Mouse (Mus musculus): ENCODE measurements around the gene Shisal1. TPM values are rescaled to one million over a fixed set of nuclear protein-coding genes. Genes with fewer than 3 reads are reported as not detected.

Shisal1 gene
- polyA plus RNA-seq, 1 experiment from 2014 or later, result 18.0 TPM

- H3K27ac ChIP-seq (replicated peaks; ENCODE audit: low read depth, low read length), result no peak overlapping the region
- 95% methylated on average over 4 of the region's 4 CpGs for WGBS
- H3K9me3 ChIP-seq (ENCODE audit: control insufficient read depth, low read length), result no peaks in the 10 kb centered on the region
- no peaks in the 10 kb centered on the region for H3K27me3 ChIP-seq (ENCODE audit: control insufficient read depth, insufficient read depth, low read length)
- no peaks in the 10 kb centered on the region for H3K36me3 ChIP-seq (ENCODE audit: control insufficient read depth, insufficient read depth, low read length)
- DNase-seq (no peak), ATAC-seq (ENCODE audit: low FRiP score, low TSS enrichment) (no peak)
- H3K4me3 ChIP-seq (replicated peaks; ENCODE audit: low read depth, low read length), result no peak overlapping the region
- no peak overlapping the region for H3K4me2 ChIP-seq (ENCODE audit: low read length)
- peaks cover 17% of the 10 kb centered on the region; the same call in 1 of the 2 replicates for H3K4me1 ChIP-seq (ENCODE audit: control insufficient read depth, insufficient read depth, low read length)
- H3K9ac ChIP-seq (replicated peaks; ENCODE audit: low read length), result no peak overlapping the region
These were observed 48.3 kb downstream of the Shisal1 start for GRCm38 (mm10) chr15:84398617-84399016.

DNA sequence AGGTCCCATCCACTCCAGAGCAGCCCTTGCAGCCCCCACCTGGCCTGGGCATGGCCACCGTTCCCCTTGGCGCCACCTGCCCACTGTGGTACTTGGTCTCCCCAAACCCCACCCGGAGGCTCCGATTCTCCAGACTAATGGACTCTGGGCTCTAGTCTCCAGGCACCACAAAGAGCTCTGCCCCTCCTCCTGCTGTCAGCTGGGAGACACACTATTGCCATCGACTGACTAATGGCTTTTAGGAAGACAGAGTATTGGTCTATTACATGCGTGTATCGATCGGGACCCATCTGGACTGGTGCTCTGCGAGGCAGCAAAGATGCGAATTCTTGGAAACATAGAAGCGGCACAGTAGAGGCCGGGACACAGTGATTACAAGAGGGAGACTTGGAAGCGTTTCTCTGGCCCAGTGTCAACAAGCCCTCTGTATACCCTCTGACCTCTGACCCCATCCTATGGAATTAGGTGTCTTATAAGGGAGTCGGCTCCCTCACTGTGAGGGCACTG lies 49.2 kb downstream of the Shisal1 start:
- H3K9me3 ChIP-seq (ENCODE audit: control insufficient read depth, low read length), result no peaks in the 10 kb centered on the region
- H3K27me3 ChIP-seq (ENCODE audit: control insufficient read depth, insufficient read depth, low read length), result no peaks in the 10 kb centered on the region
- H3K36me3 ChIP-seq (ENCODE audit: control insufficient read depth, insufficient read depth, low read length), result no peaks in the 10 kb centered on the region
- DNase-seq (peak; percentile 36), ATAC-seq (ENCODE audit: low FRiP score, low TSS enrichment) (no peak)
- no peak overlapping the region for H3K9ac ChIP-seq (replicated peaks; ENCODE audit: low read length)
- no peak overlapping the region for H3K27ac ChIP-seq (replicated peaks; ENCODE audit: low read depth, low read length)
- H3K4me2 ChIP-seq (ENCODE audit: low read length), result no peak overlapping the region
- H3K4me3 ChIP-seq (replicated peaks; ENCODE audit: low read depth, low read length), result no peak overlapping the region
- peaks cover 23% of the 10 kb centered on the region; the same call in 1 of the 2 replicates for H3K4me1 ChIP-seq (ENCODE audit: control insufficient read depth, insufficient read depth, low read length)
- WGBS, result 73% methylated on average over 14 of the region's 14 CpGs

GRCm38 (mm10) chr15:84395341-84396067 lies 51.4 kb downstream of the Shisal1 start:
- no peak for ATAC-seq (ENCODE audit: low FRiP score, low TSS enrichment)
- Histone ChIP-seq H3K27ac (replicated peaks; ENCODE audit: low read depth, low read length) (peak overlapping the region; percentile 13; the same call in 1 of the 2 replicates), H3K9me3 (ENCODE audit: control insufficient read depth, low read length) (no peaks in the 10 kb centered on the region), H3K4me2 (ENCODE audit: low read length) (no peak overlapping the region), H3K27me3 (ENCODE audit: control insufficient read depth, insufficient read depth, low read length) (no peaks in the 10 kb centered on the region), H3K9ac (replicated peaks; ENCODE audit: low read length) (no peak overlapping the region), H3K36me3 (ENCODE audit: control insufficient read depth, insufficient read depth, low read length) (no peaks in the 10 kb centered on the region), H3K4me3 (replicated peaks; ENCODE audit: low read depth, low read length) (no peak overlapping the region), H3K4me1 (ENCODE audit: control insufficient read depth, insufficient read depth, low read length) (peaks cover 24% of the 10 kb centered on the region; the same call in 1 of the 2 replicates)
- WGBS, result 60% methylated on average over 14 of the region's 14 CpGs
- DNase-seq, result peak; percentile 73

- Histone ChIP-seq H3K9me3 (ENCODE audit: control insufficient read depth, low read length) (peaks cover 2% of the 10 kb centered on the region; the same call in 1 of the 2 replicates), H3K27me3 (ENCODE audit: control insufficient read depth, insufficient read depth, low read length) (no peaks in the 10 kb centered on the region), H3K4me3 (replicated peaks; ENCODE audit: low read depth, low read length) (no peak overlapping the region), H3K27ac (replicated peaks; ENCODE audit: low read depth, low read length) (peak overlapping the region; percentile 67), H3K4me1 (ENCODE audit: control insufficient read depth, insufficient read depth, low read length) (peaks cover 23% of the 10 kb centered on the region; the same call in 1 of the 2 replicates), H3K4me2 (ENCODE audit: low read length) (no peak overlapping the region), H3K36me3 (ENCODE audit: control insufficient read depth, insufficient read depth, low read length) (no peaks in the 10 kb centered on the region), H3K9ac (replicated peaks; ENCODE audit: low read length) (no peak overlapping the region)
- WGBS, result 53% methylated on average over 6 of the region's 6 CpGs
- no peak; the same call in 1 of the 2 replicates for ATAC-seq (ENCODE audit: low FRiP score, low TSS enrichment)
- DNase-seq, result peak; percentile 64
These were observed 53.6 kb downstream of the Shisal1 start for GRCm38 (mm10) chr15:84393341-84393740.

DNA sequence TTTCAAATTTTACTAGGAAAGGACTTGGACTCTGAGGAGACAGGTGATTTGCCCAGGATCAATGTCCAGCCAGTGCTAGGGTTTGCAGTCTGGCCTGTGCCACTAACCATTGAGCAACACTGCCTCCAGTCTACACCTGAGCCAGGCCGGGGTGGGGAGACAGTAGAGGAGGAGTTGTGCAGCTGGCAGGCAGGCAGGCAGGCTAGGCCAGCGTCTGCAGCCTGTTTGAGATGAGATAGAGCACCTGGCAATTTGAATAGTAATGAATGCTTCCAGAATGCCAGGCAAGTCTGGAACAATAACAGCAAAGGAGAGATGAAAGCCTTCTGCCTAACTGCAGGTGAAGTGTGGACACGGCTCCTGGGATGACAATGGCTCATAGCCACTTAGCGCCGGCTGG lies 54.1 kb downstream of the Shisal1 start:
- DNase-seq (peak; percentile 53), ATAC-seq (ENCODE audit: low FRiP score, low TSS enrichment) (no peak; the same call in 1 of the 2 replicates)
- Histone ChIP-seq H3K27ac (replicated peaks; ENCODE audit: low read depth, low read length) (peak overlapping the region; percentile 67), H3K4me1 (ENCODE audit: control insufficient read depth, insufficient read depth, low read length) (peaks cover 23% of the 10 kb centered on the region; the same call in 1 of the 2 replicates), H3K36me3 (ENCODE audit: control insufficient read depth, insufficient read depth, low read length) (no peaks in the 10 kb centered on the region), H3K9me3 (ENCODE audit: control insufficient read depth, low read length) (peaks cover 7% of the 10 kb centered on the region), H3K9ac (replicated peaks; ENCODE audit: low read length) (no peak overlapping the region), H3K4me2 (ENCODE audit: low read length) (no peak overlapping the region), H3K27me3 (ENCODE audit: control insufficient read depth, insufficient read depth, low read length) (no peaks in the 10 kb centered on the region), H3K4me3 (replicated peaks; ENCODE audit: low read depth, low read length) (no peak overlapping the region)
- 45% methylated on average over 5 of the region's 5 CpGs for WGBS

- H3K9me3 ChIP-seq (ENCODE audit: control insufficient read depth, low read length), result peaks cover 14% of the 10 kb centered on the region
- H3K4me3 ChIP-seq (replicated peaks; ENCODE audit: low read depth, low read length), result no peak overlapping the region
- H3K9ac ChIP-seq (replicated peaks; ENCODE audit: low read length), result no peak overlapping the region
- WGBS, result 91% methylated on average over 4 of the region's 4 CpGs
- H3K4me2 ChIP-seq (ENCODE audit: low read length), result no peak overlapping the region
- peaks cover 23% of the 10 kb centered on the region; the same call in 1 of the 2 replicates for H3K4me1 ChIP-seq (ENCODE audit: control insufficient read depth, insufficient read depth, low read length)
- H3K27me3 ChIP-seq (ENCODE audit: control insufficient read depth, insufficient read depth, low read length), result no peaks in the 10 kb centered on the region
- H3K27ac ChIP-seq (replicated peaks; ENCODE audit: low read depth, low read length), result no peak overlapping the region
- DNase-seq (no peak), ATAC-seq (ENCODE audit: low FRiP score, low TSS enrichment) (no peak)
- H3K36me3 ChIP-seq (ENCODE audit: control insufficient read depth, insufficient read depth, low read length), result 0 out of 2 replicates have a peak, but pooled peaks cover 4% of the 10 kb centered on the region
These were observed 54.8 kb downstream of the Shisal1 start for GRCm38 (mm10) chr15:84392131-84392530.

DNA sequence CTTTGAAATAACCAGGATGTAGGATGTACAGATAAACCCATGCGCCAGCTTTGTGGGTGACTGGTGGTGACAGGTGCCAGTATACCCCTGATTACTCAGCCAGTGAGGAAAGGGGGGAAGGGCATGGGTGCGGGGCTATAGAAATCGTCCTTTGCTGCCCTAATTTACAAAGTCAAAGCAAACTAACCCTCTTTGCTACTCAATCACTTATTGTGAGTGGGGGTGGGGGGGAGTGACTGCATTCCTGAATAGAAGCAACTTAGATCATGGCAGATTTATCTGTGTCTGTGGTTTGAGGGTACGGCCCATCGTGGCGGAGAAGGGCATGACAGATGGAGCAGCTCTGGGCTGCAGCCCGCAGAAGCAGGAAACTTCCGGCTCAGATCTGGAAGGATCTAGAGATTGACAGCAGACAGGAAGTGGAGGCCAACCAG lies 58.2 kb downstream of the Shisal1 start:
- DNase-seq (no peak), ATAC-seq (ENCODE audit: low FRiP score, low TSS enrichment) (no peak)
- no peaks in the 10 kb centered on the region for H3K27me3 ChIP-seq (ENCODE audit: control insufficient read depth, insufficient read depth, low read length)
- H3K36me3 ChIP-seq (ENCODE audit: control insufficient read depth, insufficient read depth, low read length), result 0 out of 2 replicates have a peak, but pooled peaks cover 4% of the 10 kb centered on the region
- no peak overlapping the region for H3K4me2 ChIP-seq (ENCODE audit: low read length)
- 0 out of 2 replicates have a peak, but pooled peaks cover 11% of the 10 kb centered on the region for H3K4me1 ChIP-seq (ENCODE audit: control insufficient read depth, insufficient read depth, low read length)
- H3K27ac ChIP-seq (replicated peaks; ENCODE audit: low read depth, low read length), result no peak overlapping the region
- no peak overlapping the region for H3K9ac ChIP-seq (replicated peaks; ENCODE audit: low read length)
- H3K4me3 ChIP-seq (replicated peaks; ENCODE audit: low read depth, low read length), result no peak overlapping the region
- 95% methylated on average over 8 of the region's 8 CpGs for WGBS
- peaks cover 15% of the 10 kb centered on the region for H3K9me3 ChIP-seq (ENCODE audit: control insufficient read depth, low read length)

GRCm38 (mm10) chr15:84385995-84386565 lies 60.8 kb downstream of the Shisal1 start:
- Histone ChIP-seq H3K4me2 (ENCODE audit: low read length) (no peak overlapping the region), H3K27ac (replicated peaks; ENCODE audit: low read depth, low read length) (no peak overlapping the region), H3K36me3 (ENCODE audit: control insufficient read depth, insufficient read depth, low read length) (0 out of 2 replicates have a peak, but pooled peaks cover 4% of the 10 kb centered on the region), H3K9ac (replicated peaks; ENCODE audit: low read length) (no peak overlapping the region), H3K27me3 (ENCODE audit: control insufficient read depth, insufficient read depth, low read length) (no peaks in the 10 kb centered on the region), H3K9me3 (ENCODE audit: control insufficient read depth, low read length) (peaks cover 15% of the 10 kb centered on the region), H3K4me1 (ENCODE audit: control insufficient read depth, insufficient read depth, low read length) (no peaks in the 10 kb centered on the region), H3K4me3 (replicated peaks; ENCODE audit: low read depth, low read length) (no peak overlapping the region)
- ATAC-seq (ENCODE audit: low FRiP score, low TSS enrichment) (no peak), DNase-seq (no peak)
- 88% methylated on average over 8 of the region's 8 CpGs for WGBS
